Mouse (Mus musculus) bone marrow, adult 2 months (tissue): Measurements from ENCODE around the gene Gpr35.

ENCODE experiments used
- CTCF ChIP-seq: fragments of 200-500 bp; IDR thresholded peaks from 2 replicates; pipeline ENCODE4 v1.5.1; 2011; ENCODE audit warnings: low read length, control low read depth; ENCODE audit not compliant: control insufficient read depth, insufficient read depth
- POLR2A ChIP-seq: fragments of 200-500 bp; IDR thresholded peaks from 2 replicates; pipeline ENCODE4 v1.6.1; 2011; ENCODE audit warnings: low read depth, mild to moderate bottlenecking, control low read depth, low read length, borderline replicate concordance; ENCODE audit not compliant: control insufficient read depth

- TF ChIP-seq CTCF (no peak), POLR2A (no peak)
Observed at GRCm38 (mm10) chr1:92981056-92981845, 30.6 kb downstream of the Gpr35 start.
